Mouse (Mus musculus) cerebellum, adult 9-11 months (tissue): ENCODE data around the gene Enpp6.
A peak's percentile ranks its signal among the peaks of the same experiment; 100 is the strongest.
"Not testable (repeated sequence)": the region's sequence is repeated elsewhere in the genome, so short reads cannot be mapped to it uniquely, and the experiment has no call there.

Source experiments
- DNase-seq: peaks from one replicate; pipeline ENCODE4 v3.0.0; 2022

Gene Enpp6

DNA sequence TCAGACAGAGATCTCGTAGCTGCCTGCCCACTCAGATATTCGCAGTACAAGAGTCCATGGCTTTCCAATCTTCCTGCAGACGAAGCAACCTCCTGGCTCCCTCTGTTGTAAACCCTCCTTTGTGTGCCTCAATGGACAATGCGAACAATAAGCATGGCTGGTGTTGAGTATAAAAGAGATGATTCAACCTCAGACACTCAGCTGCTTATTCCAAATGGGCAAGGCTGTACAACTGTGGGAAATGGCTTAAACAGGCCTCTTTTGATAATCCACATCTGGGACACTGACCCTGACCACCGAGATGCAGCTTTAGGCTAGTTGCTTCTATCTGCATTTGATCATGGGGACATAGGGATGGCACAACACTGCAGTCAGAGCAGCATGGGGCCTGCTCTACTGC is 19.0 kb downstream of the Enpp6 start:
- DNase-seq, result no peak

GRCm38 (mm10) chr8:47006785-47007184 is 20.1 kb downstream of the Enpp6 start:
- no peak for DNase-seq

GRCm38 (mm10) chr8:47008220-47008773 is 21.6 kb downstream of the Enpp6 start:
- DNase-seq, result no peak

- DNase-seq, result peak; percentile 61
Measured at GRCm38 (mm10) chr8:47016268-47016946, 29.7 kb downstream of the Enpp6 start.

- DNase-seq, result no peak
Measured at GRCm38 (mm10) chr8:47021135-47021555, 34.5 kb downstream of the Enpp6 start.

DNA sequence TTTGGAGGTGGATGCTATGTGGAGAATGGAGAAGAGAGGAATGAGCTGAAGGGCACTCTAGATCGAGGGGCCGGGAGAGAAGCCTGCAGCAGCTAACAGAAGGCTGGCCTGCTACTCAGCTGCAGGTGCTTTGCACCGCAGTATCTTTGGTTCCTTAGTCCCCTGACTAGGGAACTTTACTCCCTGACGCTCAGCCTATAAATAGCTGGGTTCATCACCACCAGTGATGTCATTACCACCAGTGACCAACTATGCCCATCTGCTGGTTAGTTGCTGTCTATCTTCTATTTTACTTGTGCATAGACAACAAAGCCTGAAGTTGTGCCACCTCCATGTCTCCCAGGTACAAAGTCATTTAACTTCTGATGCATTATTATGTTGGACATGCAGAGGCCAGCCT is 37.9 kb downstream of the Enpp6 start:
- no peak for DNase-seq

- DNase-seq, result no peak
Measured at GRCm38 (mm10) chr8:47026841-47027490, 40.3 kb downstream of the Enpp6 start.

GRCm38 (mm10) chr8:47028474-47028873 is 41.8 kb downstream of the Enpp6 start:
- no peak for DNase-seq

DNA sequence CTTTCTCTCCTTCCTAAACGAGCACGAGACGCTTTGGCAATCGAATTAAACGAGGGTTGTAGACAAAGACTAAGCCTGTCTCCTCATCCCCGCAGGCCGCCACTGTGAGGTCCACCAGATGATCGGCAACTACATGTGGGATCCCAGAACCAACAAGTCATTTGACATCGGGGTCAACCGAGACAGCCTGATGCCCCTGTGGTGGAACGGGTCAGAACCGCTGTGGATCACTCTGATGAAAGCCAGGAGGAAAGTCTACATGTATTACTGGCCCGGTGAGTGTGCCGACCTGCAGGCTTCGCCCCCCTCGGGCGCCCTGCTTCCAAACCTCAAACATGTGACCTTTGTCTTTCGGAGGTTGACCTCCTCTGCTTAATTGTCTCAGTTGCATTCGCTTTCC is 43.6 kb downstream of the Enpp6 start:
- no peak for DNase-seq

DNA sequence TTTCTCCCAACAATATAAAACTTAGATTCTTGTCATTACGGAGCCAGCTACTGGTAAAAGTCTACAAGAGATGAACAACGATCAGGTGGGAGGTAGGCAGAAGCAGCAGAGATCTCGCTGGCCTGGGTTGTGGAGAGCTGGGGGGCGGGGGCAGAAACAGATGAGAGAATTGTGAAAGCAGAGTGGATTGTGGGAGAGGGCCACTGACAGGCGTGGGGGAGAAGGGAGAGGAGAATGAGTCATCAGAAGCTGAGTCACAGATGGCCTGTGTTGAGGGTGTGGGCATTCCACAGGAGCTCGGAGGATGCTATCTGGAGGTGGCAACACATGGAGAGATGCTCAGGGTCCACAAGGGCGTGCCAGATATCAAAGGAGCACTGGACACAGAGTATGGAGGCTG is 45.4 kb downstream of the Enpp6 start:
- DNase-seq, result peak; percentile 12

GRCm38 (mm10) chr8:47033976-47034375 is 47.3 kb downstream of the Enpp6 start:
- DNase-seq, result no peak

GRCm38 (mm10) chr8:47036501-47036900 is 49.8 kb downstream of the Enpp6 start:
- no peak for DNase-seq

DNA sequence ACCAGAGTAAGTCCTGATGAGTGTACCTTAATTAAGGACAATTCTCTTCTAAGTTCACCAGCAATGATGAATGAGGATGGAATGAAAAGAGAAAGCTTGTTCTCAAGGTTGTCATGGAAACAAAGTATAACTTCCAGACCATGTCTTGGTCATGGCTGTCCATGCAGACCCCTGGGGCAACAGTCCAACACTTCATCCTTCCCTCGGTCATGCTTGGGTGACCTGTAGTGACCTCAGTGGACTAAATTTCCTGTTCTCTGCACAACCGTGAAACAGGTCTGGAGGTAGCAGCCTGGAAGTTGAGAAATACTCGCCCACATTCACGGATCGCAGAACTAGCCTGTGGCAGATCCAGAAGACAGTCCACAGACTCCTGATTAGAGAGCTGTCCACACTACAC is 50.7 kb downstream of the Enpp6 start:
- no peak for DNase-seq

DNA sequence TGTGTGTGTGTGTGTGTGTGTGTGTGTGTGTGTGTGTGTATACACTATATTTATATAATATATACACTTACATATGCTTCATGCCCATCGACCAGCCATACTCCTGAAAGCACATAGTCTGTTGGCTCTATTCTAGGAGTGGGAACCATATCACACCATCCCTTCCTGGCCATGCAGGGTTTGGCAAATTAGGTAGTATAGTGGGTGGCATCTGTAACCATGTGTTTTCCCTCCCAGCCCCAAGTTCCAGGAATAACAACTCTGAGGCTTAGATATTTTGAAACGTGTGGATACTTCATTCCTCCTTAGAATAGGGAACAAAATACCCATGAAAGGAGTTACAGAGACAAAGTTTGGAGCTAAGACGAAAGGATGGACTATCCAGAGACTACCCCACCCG is 53.5 kb downstream of the Enpp6 start:
- DNase-seq, result not testable (repeated sequence)

DNA sequence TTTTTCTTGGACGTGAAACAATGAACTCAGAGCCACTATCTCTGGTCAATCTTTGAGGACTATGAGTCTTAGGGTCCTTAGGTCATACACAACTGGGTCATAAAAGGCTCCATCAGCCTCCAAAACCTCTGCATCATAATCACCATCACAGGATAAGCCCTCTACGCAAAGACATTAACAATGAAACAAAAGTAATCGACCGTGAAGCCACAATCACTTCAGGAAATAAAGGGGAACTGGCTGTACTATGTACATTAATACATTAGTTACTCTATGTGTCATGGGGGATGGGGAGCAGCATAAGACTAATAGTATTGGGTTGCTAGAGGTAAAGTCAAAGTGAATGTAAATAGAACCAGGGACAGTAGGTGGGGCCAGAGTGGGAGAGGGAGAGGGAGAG is 59.7 kb downstream of the Enpp6 start:
- DNase-seq, result no peak

GRCm38 (mm10) chr8:47047146-47047545 is 60.5 kb downstream of the Enpp6 start:
- no peak for DNase-seq

- no peak for DNase-seq
Measured at GRCm38 (mm10) chr8:47048584-47048983, 61.9 kb downstream of the Enpp6 start.

- no peak for DNase-seq
Measured at GRCm38 (mm10) chr8:47052643-47053042, 66.0 kb downstream of the Enpp6 start.

DNA sequence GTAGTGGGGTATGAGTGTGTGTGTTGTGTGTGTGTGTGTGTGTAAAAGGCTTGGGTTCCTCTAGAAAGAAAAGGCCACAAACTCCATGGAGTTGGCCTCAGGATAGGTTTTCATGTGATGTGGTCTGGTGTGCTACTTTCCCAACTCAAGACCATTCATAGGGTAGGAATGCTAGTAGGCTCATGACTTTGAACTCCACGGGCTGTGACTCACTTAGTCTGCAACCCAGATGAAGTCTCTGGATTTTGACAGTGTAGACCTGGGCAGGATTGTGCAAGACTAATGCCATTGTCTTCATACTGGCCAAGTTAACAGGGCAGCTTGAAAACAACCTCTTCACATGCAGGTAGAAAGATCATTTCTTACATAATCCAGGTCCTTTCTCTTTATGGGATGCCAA is 69.4 kb downstream of the Enpp6 start:
- DNase-seq, result no peak

- no peak for DNase-seq
Measured at GRCm38 (mm10) chr8:47058526-47058925, 71.8 kb downstream of the Enpp6 start.

GRCm38 (mm10) chr8:47058971-47059370 is 72.3 kb downstream of the Enpp6 start:
- no peak for DNase-seq

DNA sequence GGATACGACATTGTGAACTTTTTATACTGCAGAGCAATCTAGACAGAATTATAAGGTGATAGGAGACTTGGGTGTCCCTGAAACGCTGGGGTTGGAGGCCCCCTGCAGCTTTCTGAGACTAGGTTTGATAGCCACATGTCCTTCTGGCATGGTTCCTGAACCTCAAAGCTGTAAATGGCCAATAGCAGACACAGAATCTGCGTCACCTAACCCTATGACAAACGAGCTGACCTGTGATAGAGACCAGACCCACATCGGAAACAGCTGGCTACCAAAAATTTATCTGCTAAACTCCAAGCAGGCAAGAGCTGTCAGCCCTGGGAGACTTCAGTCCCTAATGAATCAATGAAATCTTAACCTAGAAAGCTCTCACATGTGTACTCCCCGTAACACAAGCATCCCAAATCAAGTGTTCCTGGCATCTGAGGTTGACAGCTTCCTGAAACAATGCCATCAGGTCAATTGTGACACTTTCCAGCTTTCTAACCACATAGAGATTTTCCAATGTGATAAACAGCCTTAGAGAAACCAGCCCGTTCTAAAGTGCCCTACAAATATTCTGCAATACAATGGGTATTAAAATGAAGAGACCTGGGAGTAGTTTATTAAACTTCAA is 74.5 kb downstream of the Enpp6 start:
- DNase-seq, result no peak

DNA sequence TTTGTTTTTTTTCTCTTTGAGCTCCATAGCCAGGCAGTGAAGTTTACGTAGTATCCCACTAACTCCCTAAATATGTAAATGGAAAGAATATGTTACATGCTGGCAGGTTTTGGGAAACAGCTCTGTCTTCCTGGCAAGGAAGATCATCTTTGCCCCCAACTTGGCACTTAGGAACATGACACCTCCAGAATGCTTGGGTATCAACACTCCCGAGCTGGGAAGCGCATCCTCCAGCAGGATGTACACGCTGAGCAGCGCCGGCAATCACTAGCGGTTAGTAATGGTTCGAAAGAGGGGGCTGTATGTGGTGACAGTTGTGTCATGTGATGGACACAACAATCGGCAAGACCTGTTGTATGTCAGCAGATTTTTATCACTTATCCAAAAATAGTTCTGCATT is 80.4 kb downstream of the Enpp6 start:
- no peak for DNase-seq

GRCm38 (mm10) chr8:47069634-47070033 is 82.9 kb downstream of the Enpp6 start:
- no peak for DNase-seq
